Mouse (Mus musculus) embryonic facial prominence, embryonic 13.5 days (tissue): Measurements from ENCODE around the gene Ror1. TPM values are rescaled to one million over a fixed set of nuclear protein-coding genes. Genes with fewer than 3 reads are reported as not detected.

ENCODE experiments used
- ATAC-seq: fragments of 200-750 bp; cut with Nextera tagmentation; 2 replicates; pipeline ENCODE4 v1.8.0; 2017; ENCODE audit warnings: low read depth; ENCODE audit not compliant: insufficient number of reproducible peaks, insufficient read depth, low FRiP score, low TSS enrichment
- H3K27ac ChIP-seq: fragments of 300-500 bp; sonication (generic); 2 replicates; pipeline ENCODE4 v1.5.1; 2015; ENCODE audit warnings: moderate library complexity, mild to moderate bottlenecking, inconsistent platforms
- H3K27me3 ChIP-seq: fragments of 300-500 bp; sonication (generic); 2 replicates; pipeline ENCODE4 v1.6.1; 2015; ENCODE audit warnings: mild to moderate bottlenecking, inconsistent platforms
- H3K36me3 ChIP-seq: fragments of 300-500 bp; sonication (generic); 2 replicates; pipeline ENCODE4 v1.6.1; 2015; ENCODE audit warnings: mild to moderate bottlenecking, inconsistent platforms
- H3K4me1 ChIP-seq: fragments of 300-500 bp; sonication (generic); 2 replicates; pipeline ENCODE4 v1.6.1; 2015; ENCODE audit warnings: inconsistent platforms
- H3K4me2 ChIP-seq: fragments of 300-500 bp; sonication (generic); 2 replicates; pipeline ENCODE4 v1.6.1; 2015; ENCODE audit warnings: moderate library complexity, mild to moderate bottlenecking, inconsistent platforms
- H3K4me3 ChIP-seq: fragments of 300-500 bp; sonication (generic); 2 replicates; pipeline ENCODE4 v1.5.1; 2015; ENCODE audit warnings: mild to moderate bottlenecking, inconsistent platforms
- H3K9ac ChIP-seq: fragments of 300-500 bp; sonication (generic); 2 replicates; pipeline ENCODE4 v1.6.1; 2015; ENCODE audit warnings: mild to moderate bottlenecking, inconsistent platforms
- H3K9me3 ChIP-seq: fragments of 300-500 bp; sonication (generic); 2 replicates; pipeline ENCODE4 v1.6.1; 2016; ENCODE audit warnings: inconsistent platforms
- WGBS: fragments of 180-500 bp; shearing (Covaris S2); methylation state at CpG from one replicate; pipeline ENCODE4 v1.1.7; 2015; ENCODE audit warnings: mixed read lengths; 5-methylcytosine and 5-hydroxymethylcytosine counted together
- polyA plus RNA-seq: library from polyadenylated mRNA; unstranded; fragments of >200 nt; fragmentation: Nextera tagmentation; extraction: Ambion mirVana; gene quantifications from 2 replicates; pipeline ENCODE4 v1.2.1, GENCODE M21; 2015

Ror1 gene
- polyA plus RNA-seq, 1 experiment from 2014 or later = 10.7 TPM

DNA sequence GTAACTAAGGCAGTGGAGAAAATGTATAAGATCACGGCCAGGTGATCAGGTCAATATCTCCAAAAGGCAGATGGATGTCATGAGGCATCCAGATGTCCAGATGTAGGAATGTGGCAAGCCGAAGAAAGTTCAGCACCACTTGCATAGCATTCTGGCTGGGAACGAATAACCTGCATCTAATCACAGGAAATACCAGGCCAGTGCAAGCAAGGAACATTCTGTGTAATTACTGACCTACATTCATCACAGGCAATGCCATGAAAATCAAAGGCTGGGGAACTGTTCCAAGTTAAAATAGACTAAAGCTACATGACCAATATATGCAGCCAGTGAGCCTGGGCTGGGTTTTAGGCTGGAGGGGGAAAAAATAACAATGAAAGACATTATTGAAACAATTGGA, 140.7 kb downstream of the Ror1 start:
- Histone ChIP-seq H3K9me3 (no peaks in the 10 kb centered on the region), H3K27ac (no peak overlapping the region), H3K27me3 (no peaks in the 10 kb centered on the region), H3K36me3 (no peaks in the 10 kb centered on the region), H3K9ac (no peak overlapping the region), H3K4me2 (no peak overlapping the region), H3K4me1 (peaks cover 19% of the 10 kb centered on the region), H3K4me3 (no peak overlapping the region)
- no peak for ATAC-seq
- WGBS = 28% methylated on average over 3 of the region's 3 CpGs

DNA sequence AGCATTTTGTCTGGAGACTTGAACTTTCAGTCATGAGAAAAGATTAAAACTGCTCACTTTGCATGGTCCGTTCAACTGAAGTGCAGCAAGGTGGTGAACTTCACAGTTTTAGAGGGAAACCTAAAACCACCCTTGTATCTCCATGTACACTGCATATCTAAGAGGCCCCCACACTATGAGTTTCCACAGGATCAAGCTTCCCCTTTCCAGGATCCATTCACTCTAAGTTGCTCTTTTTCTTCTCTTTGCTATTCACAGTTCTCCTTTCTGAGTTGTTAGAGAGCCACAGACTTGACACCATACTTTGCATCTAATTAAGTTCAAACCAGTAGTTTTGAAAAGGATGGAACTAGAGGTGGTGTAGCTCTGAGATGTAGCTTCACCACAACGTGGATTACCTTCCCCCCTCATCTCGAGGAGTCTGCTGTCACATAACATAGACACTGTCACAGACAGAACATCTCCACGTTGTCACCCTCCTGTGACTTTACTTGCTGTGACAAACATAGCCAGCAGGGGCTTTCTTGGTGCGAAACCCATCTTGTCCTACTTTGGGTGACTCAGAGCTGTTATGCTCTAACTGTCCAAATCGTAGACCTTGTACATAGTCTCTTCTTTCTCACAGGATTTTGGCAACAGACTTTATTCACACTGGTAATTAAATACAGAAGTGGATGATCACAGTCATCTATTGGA, 146.6 kb downstream of the Ror1 start:
- Histone ChIP-seq H3K4me3 (no peak overlapping the region), H3K36me3 (no peaks in the 10 kb centered on the region), H3K4me2 (no peak overlapping the region), H3K4me1 (peaks cover 10% of the 10 kb centered on the region), H3K27ac (no peak overlapping the region), H3K9ac (no peak overlapping the region), H3K9me3 (no peaks in the 10 kb centered on the region), H3K27me3 (no peaks in the 10 kb centered on the region)
- WGBS = 81% methylated on average over 6 of the region's 6 CpGs
- ATAC-seq = no peak

DNA sequence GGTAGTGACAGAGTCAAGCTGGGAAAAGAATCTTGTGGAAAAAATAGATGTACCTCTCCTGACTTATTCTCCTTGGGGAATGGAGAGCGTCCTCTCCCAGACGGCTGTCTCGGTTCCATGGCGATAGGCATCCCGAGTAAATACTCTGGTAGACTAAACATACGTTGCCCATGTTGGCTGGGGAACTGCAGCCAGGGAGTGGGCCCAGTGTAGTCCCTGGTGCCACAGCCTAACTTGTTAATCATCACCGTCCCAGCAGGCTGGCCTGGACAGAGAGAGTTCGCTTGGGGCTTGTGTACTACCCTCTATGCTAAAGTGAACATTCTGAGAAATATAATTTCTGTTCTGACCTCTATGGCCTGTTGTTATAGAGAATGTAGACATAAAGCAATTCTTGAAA, 148.7 kb downstream of the Ror1 start:
- no peak overlapping the region for H3K9ac ChIP-seq
- no peaks in the 10 kb centered on the region for H3K36me3 ChIP-seq
- no peaks in the 10 kb centered on the region for H3K9me3 ChIP-seq
- WGBS = 78% methylated on average over 8 of the region's 8 CpGs
- H3K4me3 ChIP-seq = no peak overlapping the region
- no peak overlapping the region for H3K27ac ChIP-seq
- no peak for ATAC-seq
- H3K27me3 ChIP-seq = no peaks in the 10 kb centered on the region
- peaks cover 13% of the 10 kb centered on the region; the same call in 1 of the 2 replicates for H3K4me1 ChIP-seq
- H3K4me2 ChIP-seq = no peak overlapping the region

DNA sequence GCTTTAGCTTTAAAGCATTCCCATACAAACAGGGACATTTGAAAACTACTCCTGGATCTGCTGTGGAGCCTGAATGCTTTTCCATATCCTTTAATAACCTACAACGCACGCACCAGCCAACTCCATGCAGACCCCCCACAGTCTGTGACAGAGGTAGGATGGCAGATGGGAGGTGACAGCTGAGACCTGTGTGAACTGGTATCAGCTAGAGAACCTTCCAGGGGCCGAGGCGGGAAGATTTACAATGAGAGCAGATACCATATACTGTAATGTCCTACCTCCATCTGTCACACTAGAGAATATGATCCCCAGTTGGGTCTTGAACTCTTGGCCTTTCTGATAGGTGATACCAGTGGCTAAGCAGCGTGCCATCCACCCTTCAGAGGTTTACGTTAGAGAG, 149.1 kb downstream of the Ror1 start:
- ATAC-seq = no peak
- H3K36me3 ChIP-seq = no peaks in the 10 kb centered on the region

DNA sequence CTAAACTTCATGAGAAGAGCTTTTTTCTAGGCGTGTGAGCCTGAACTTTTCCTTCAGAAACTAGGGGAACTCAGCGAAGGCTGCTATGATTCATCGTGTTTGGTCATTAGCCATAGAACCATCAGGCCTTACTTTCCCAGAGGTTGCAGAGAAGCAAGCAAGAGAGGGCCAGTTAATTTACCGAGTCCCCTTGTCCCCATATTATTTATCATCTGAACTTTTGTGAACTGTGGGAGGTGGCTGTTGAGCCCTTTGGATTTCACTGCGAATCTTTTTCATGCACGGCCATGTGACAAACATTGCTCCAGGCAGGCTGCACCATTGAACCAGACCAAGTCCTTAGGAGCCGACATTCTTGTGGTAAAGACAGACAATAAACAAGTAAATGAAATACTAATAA, 152.2 kb downstream of the Ror1 start:
- WGBS = 58% methylated on average over 7 of the region's 7 CpGs
- Histone ChIP-seq H3K9me3 (no peaks in the 10 kb centered on the region), H3K4me3 (no peak overlapping the region), H3K27ac (no peak overlapping the region), H3K4me2 (no peak overlapping the region), H3K4me1 (peaks cover 16% of the 10 kb centered on the region), H3K27me3 (no peaks in the 10 kb centered on the region), H3K36me3 (no peaks in the 10 kb centered on the region), H3K9ac (no peak overlapping the region)
- ATAC-seq = no peak

More for the DNA sequence above, 149.1 kb downstream of the Ror1 start:
- Histone ChIP-seq H3K9me3 (no peaks in the 10 kb centered on the region), H3K9ac (no peak overlapping the region), H3K27ac (no peak overlapping the region), H3K4me3 (no peak overlapping the region), H3K4me1 (peaks cover 13% of the 10 kb centered on the region; the same call in 1 of the 2 replicates), H3K27me3 (no peaks in the 10 kb centered on the region), H3K4me2 (no peak overlapping the region)
- 72% methylated on average over 6 of the region's 6 CpGs for WGBS

DNA sequence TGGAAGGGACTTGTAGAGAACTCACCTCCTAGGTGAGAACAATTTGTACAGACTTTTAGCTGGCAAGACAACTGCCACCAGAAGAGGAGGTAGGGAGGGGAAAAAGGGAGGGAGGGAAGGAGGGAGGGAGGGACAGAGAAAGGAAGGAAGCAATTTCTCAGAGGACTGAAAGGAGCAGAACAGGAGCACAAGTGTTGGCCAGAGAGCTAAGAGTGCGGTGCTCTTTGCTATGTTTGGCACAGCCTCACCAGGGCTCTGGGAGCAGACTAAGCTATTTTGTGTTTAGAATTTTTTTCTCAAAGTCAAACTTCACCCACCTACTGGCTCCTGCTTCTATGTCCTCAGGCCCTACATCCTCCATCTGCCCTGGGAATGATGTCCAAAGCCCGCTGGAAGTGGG, 152.7 kb downstream of the Ror1 start:
- H3K4me2 ChIP-seq = no peak overlapping the region
- H3K4me1 ChIP-seq = peaks cover 18% of the 10 kb centered on the region
- ATAC-seq = no peak
- 74% methylated on average over 2 of the region's 2 CpGs for WGBS
- H3K27ac ChIP-seq = no peak overlapping the region
- no peaks in the 10 kb centered on the region for H3K36me3 ChIP-seq
- no peaks in the 10 kb centered on the region for H3K27me3 ChIP-seq
- no peak overlapping the region for H3K4me3 ChIP-seq
- H3K9ac ChIP-seq = no peak overlapping the region
- no peaks in the 10 kb centered on the region for H3K9me3 ChIP-seq

DNA sequence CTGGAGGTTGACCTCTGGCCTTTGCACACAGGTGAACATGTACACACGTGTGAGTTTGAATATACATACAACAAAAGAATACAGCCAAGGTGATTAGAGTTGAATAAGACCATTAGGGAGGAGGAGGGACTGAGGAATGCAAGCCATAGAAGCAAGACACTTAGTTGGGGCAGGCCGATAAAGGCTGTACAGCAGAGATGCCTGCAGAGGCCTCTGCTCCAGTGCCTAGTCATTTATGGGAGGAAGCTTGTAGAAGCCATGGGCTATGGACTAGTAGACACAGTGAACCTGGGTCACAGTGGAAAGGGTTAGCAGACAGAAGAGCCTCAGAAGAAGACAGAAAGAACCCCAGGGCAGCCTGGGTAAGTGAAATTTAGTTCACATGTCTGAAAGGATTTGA, 155.7 kb downstream of the Ror1 start:
- no peak overlapping the region for H3K27ac ChIP-seq
- H3K9me3 ChIP-seq = no peaks in the 10 kb centered on the region
- no peak overlapping the region for H3K4me2 ChIP-seq
- no peaks in the 10 kb centered on the region for H3K27me3 ChIP-seq
- H3K4me3 ChIP-seq = no peak overlapping the region
- ATAC-seq = no peak
- peaks cover 36% of the 10 kb centered on the region for H3K4me1 ChIP-seq
- WGBS = 62% methylated on average over 2 of the region's 2 CpGs
- no peak overlapping the region for H3K9ac ChIP-seq
- no peaks in the 10 kb centered on the region for H3K36me3 ChIP-seq

DNA sequence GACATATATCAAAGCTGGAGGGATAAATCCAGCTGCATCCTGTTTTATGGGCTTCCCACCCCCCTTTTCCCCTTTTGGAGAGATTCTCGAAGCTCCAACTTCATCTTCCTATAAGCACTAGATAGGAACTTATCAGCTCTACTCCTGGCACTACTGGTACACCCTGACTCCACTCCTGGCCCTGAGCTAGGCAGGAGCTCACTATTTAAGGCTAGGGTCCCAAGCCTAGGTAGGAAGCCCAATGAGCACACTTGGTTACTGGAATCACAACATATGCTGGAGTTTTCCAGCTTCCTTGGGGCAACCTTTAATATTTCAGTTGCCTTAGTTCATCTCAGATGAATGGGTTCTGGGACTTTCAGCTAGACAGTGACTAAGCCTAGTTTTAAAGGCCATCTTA, 156.5 kb downstream of the Ror1 start:
- no peaks in the 10 kb centered on the region for H3K27me3 ChIP-seq
- ATAC-seq = no peak
- H3K36me3 ChIP-seq = no peaks in the 10 kb centered on the region
- H3K27ac ChIP-seq = no peak overlapping the region
- no peak overlapping the region for H3K4me3 ChIP-seq
- no peak overlapping the region for H3K9ac ChIP-seq
- no peak overlapping the region for H3K4me2 ChIP-seq
- WGBS = 38% methylated on average over 1 of the region's 1 CpGs
- H3K9me3 ChIP-seq = no peaks in the 10 kb centered on the region
- peaks cover 36% of the 10 kb centered on the region for H3K4me1 ChIP-seq

DNA sequence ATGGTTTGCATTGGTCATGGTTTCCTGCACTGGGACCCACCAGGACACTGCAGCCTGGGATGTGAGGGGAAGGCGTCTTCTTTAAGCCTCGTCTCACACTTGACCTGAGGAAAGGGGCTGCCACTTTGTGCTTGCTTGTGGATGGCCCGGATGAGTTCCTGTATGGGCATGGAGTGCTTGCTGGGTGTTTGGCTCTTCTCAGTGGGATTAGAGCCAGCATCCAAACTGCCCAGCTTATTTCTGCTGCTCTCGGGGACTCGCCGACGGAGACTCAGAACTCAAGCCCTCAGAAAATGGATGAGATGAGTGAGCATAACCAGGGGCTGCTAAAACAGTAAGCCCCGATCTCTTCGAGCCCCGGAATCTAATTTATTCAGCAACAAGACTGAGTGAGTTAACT, 157.1 kb downstream of the Ror1 start:
- no peak overlapping the region for H3K27ac ChIP-seq
- H3K4me2 ChIP-seq = no peak overlapping the region
- H3K4me1 ChIP-seq = peaks cover 36% of the 10 kb centered on the region
- no peak overlapping the region for H3K9ac ChIP-seq
- no peaks in the 10 kb centered on the region for H3K36me3 ChIP-seq
- no peaks in the 10 kb centered on the region for H3K9me3 ChIP-seq
- H3K4me3 ChIP-seq = no peak overlapping the region
- H3K27me3 ChIP-seq = no peaks in the 10 kb centered on the region
- ATAC-seq = no peak
- WGBS = 58% methylated on average over 10 of the region's 10 CpGs

DNA sequence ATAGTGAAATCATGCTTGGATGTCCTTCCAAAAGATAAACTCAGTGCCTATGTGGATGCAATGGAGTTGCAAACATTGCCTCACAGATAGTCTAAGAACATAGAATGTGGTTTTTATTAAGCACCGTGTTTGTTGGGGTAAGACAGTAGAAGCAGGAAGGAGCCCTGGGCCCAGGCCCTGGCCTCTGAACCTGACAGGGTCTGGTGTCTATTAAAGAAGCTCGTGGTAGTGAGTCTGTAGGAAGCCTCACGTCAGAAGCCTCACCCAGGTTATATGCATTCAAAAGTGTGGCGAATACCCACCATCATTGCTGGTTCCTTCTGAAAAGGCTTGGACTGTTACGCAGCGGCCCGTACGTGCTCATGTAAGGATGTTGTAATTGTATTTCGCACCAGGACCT, 157.8 kb downstream of the Ror1 start:
- Histone ChIP-seq H3K4me3 (no peak overlapping the region), H3K27ac (no peak overlapping the region), H3K36me3 (no peaks in the 10 kb centered on the region), H3K4me1 (peaks cover 36% of the 10 kb centered on the region), H3K9ac (no peak overlapping the region), H3K9me3 (no peaks in the 10 kb centered on the region), H3K27me3 (no peaks in the 10 kb centered on the region), H3K4me2 (no peak overlapping the region)
- no peak for ATAC-seq
- 55% methylated on average over 9 of the region's 9 CpGs for WGBS

DNA sequence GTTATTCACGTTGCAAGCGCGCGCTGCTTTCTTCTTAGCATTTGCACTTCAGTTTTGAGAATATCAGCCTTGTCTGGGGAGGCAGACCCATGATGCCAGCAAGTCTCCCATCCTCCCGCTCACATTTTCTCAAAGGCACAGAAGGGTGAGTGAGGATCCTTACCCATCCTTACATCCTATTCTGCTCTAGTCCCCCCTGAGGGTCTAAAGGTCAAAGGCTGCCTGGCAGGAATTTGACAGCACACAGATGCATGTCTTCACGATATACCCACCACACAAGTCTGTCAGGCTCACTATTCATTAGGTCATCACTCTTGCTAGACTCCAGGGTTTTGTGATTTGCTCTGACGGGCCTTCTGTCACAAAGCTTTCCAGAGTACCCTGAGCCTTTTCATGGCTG, 158.2 kb downstream of the Ror1 start:
- WGBS = 49% methylated on average over 7 of the region's 7 CpGs

DNA sequence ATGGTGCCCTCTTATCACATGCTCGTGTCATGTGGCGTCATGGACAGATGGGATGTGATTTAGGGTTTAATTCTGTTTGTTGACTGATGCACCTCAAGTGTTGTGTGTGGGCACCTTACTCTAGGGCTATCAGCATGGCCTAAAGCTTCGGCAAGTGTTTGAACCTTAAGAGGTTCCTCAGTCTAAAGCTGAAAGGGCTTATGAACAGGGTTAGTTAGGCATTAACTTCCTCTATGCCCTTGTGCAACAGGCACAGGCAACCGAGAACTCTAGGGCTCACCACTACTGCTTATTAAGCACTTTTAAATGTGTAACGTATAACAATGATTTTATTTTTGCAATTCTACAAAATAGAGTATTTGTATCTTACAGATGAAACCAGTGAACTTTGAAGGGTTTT, 162.9 kb downstream of the Ror1 start:
- 89% methylated on average over 5 of the region's 5 CpGs for WGBS
- no peak overlapping the region for H3K4me3 ChIP-seq
- ATAC-seq = no peak
- no peak overlapping the region for H3K9ac ChIP-seq
- H3K4me2 ChIP-seq = no peak overlapping the region
- H3K36me3 ChIP-seq = no peaks in the 10 kb centered on the region
- H3K4me1 ChIP-seq = peaks cover 20% of the 10 kb centered on the region; the same call in 1 of the 2 replicates
- H3K9me3 ChIP-seq = no peaks in the 10 kb centered on the region
- H3K27ac ChIP-seq = no peak overlapping the region
- no peaks in the 10 kb centered on the region for H3K27me3 ChIP-seq

More for the DNA sequence above, 158.2 kb downstream of the Ror1 start:
- no peak overlapping the region for H3K4me2 ChIP-seq
- ATAC-seq = no peak
- no peak overlapping the region for H3K27ac ChIP-seq
- no peaks in the 10 kb centered on the region for H3K27me3 ChIP-seq
- no peak overlapping the region for H3K4me3 ChIP-seq
- H3K4me1 ChIP-seq = peaks cover 33% of the 10 kb centered on the region
- no peaks in the 10 kb centered on the region for H3K9me3 ChIP-seq
- H3K9ac ChIP-seq = no peak overlapping the region
- no peaks in the 10 kb centered on the region for H3K36me3 ChIP-seq
